Mouse (Mus musculus): Measurements from ENCODE around the gene Pou2af1. TPM values are rescaled to one million over a fixed set of nuclear protein-coding genes. Genes with fewer than 3 reads are reported as not detected.

Pou2af1 gene
- polyA plus RNA-seq, 1 experiment from 2014 or later, result 0.29 TPM

GRCm38 (mm10) chr9:51215311-51215710 is 1.8 kb downstream of the Pou2af1 start:
- no peak for ATAC-seq
- DNase-seq (ENCODE audit: low spot score), result no peak
- Histone ChIP-seq H3K4me1 (ENCODE audit: insufficient read depth, low read depth, low read length) (no peaks in the 10 kb centered on the region), H3K9me3 (ENCODE audit: low read length) (no peaks in the 10 kb centered on the region), H3K4me3 (ENCODE audit: low read depth, low read length) (no peak overlapping the region), H3K36me3 (ENCODE audit: insufficient read depth, low read length) (no peaks in the 10 kb centered on the region), H3K9ac (replicated peaks; ENCODE audit: low read depth) (no peak overlapping the region), H3K27ac (ENCODE audit: low read length) (no peak overlapping the region), H3K27me3 (replicated peaks; ENCODE audit: insufficient read depth, low read length) (no peaks in the 10 kb centered on the region), H3K4me2 (replicated peaks; ENCODE audit: low read depth, low read length) (no peak overlapping the region)
- TF ChIP-seq EP300 (IDR thresholded peaks at IDR 0.05), result no peak
- TF ChIP-seq CTCF (IDR thresholded peaks at IDR 0.05), result no peak
- 46% methylated on average over 4 of the region's 4 CpGs for WGBS

DNA sequence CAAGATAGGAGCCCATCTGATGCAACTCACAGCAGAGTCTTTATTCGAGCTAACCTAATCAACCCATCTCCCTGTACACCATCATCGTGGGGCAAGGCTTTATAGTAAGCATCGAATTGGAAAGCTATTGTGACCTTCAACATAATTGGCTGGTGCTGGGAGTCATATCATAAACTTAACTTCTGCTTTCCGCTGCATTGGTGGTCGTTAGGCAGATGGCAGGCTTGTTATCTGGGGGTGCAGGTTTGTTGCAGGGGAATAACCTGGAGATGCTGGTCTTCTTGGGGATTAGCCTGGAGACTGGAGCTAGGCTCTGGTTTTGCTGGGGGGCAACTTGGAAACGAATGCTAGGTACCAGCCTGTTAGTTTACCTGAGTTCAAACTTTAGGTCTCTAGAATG is 2.4 kb downstream of the Pou2af1 start:
- 80% methylated on average over 6 of the region's 6 CpGs for WGBS
- DNase-seq (ENCODE audit: low spot score), result no peak

DNA sequence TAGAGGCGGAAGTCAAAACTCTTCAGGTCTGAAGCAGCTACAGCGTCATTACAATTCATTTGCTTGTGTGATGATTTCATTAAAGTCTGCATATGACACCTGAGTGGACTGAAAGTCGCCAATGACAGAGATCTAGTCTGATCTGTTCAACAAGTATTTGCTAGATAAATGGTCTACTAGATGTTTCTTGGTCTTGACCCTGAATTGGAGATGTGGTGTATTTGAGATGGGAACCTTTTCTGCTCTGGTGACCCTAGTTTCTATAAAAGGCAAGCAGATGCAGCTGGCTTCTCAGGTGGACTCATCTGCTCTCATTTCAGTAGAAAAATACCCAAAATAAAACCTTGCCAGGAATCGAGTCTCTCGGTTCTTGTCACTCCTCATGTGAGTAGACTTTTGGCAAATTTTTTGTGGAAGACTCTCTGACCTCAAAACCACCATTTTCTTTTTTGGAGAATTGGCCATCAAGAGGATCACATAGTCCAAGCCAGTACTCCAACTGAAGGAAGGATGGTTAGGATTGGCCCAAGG is 12.2 kb downstream of the Pou2af1 start:
- no peak overlapping the region for H3K4me2 ChIP-seq (replicated peaks; ENCODE audit: low read depth, low read length)
- H3K9ac ChIP-seq (replicated peaks; ENCODE audit: low read depth), result no peak overlapping the region
- H3K27me3 ChIP-seq (replicated peaks; ENCODE audit: insufficient read depth, low read length), result no peaks in the 10 kb centered on the region
- WGBS, result 81% methylated on average over 5 of the region's 5 CpGs
- no peaks in the 10 kb centered on the region for H3K9me3 ChIP-seq (ENCODE audit: low read length)
- no peak overlapping the region for H3K27ac ChIP-seq (ENCODE audit: low read length)
- TF ChIP-seq EP300 (IDR thresholded peaks at IDR 0.05) (no peak), CTCF (IDR thresholded peaks at IDR 0.05) (no peak)
- no peaks in the 10 kb centered on the region for H3K4me1 ChIP-seq (ENCODE audit: insufficient read depth, low read depth, low read length)
- H3K4me3 ChIP-seq (ENCODE audit: low read depth, low read length), result no peak overlapping the region
- no peaks in the 10 kb centered on the region for H3K36me3 ChIP-seq (ENCODE audit: insufficient read depth, low read length)
- DNase-seq (ENCODE audit: low spot score), result no peak
- ATAC-seq, result no peak

More for the DNA sequence above, 2.4 kb downstream of the Pou2af1 start:
- no peaks in the 10 kb centered on the region for H3K36me3 ChIP-seq (ENCODE audit: insufficient read depth, low read length)
- no peak for ATAC-seq
- no peak overlapping the region for H3K9ac ChIP-seq (replicated peaks; ENCODE audit: low read depth)
- TF ChIP-seq EP300 (IDR thresholded peaks at IDR 0.05) (no peak), CTCF (IDR thresholded peaks at IDR 0.05) (no peak)
- no peak overlapping the region for H3K4me3 ChIP-seq (ENCODE audit: low read depth, low read length)
- H3K4me1 ChIP-seq (ENCODE audit: insufficient read depth, low read depth, low read length), result no peaks in the 10 kb centered on the region
- no peak overlapping the region for H3K4me2 ChIP-seq (replicated peaks; ENCODE audit: low read depth, low read length)
- no peaks in the 10 kb centered on the region for H3K27me3 ChIP-seq (replicated peaks; ENCODE audit: insufficient read depth, low read length)
- H3K27ac ChIP-seq (ENCODE audit: low read length), result no peak overlapping the region
- no peaks in the 10 kb centered on the region for H3K9me3 ChIP-seq (ENCODE audit: low read length)

DNA sequence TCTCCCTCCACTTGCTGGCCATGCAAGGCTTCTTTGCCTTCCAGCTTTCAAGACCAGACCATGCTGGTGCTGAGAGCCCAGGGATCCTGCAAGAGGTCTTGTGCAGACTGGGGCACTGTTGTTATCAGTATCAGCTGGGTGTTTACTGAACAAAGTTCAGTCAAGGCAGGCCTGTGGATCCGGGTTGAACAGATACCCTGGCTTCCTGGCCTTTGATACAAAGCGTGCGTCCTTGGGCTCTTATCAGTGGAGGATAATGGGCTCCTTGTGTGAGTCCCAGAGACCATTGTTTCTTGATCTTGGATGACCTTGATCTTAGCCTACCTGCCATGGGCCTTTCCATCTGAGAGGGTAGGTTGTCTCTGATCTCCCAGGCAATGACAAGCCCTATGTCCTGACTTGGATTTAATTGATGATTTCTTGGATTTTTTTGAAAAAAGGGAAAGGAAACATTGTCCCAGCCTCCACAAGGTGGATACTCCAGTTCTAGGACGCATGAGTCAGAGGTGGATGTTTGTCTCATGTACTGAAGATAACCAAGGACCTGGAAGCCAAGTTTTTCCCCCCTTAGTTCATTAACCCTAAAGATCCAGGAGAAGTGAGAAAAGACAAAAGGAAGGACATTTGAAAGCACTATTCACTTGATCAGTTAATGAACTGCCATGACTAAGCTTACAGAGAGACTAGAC is 17.3 kb downstream of the Pou2af1 start:
- ATAC-seq, result no peak

DNA sequence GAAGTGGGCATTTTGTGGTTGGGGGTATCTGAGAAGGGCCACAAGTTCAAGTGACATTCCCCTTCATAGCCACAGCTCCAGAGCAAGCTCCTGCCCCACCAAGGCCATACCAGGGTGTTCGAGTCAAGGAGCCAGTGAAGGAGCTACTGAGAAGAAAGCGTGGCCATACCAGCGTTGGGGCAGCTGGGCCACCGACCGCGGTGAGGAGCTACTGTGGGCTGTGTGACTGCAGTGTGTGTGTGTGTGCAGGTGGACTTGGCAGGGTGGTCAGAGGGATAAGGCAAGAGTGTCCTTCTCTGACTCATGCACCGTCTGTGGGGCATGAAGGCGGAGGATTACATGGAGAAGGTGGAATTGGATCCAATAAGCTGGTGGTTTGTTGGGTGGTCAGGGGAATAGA is 18.7 kb downstream of the Pou2af1 start:
- H3K4me2 ChIP-seq (replicated peaks; ENCODE audit: low read depth, low read length), result no peak overlapping the region
- TF ChIP-seq CTCF (IDR thresholded peaks at IDR 0.05) (no peak), EP300 (IDR thresholded peaks at IDR 0.05) (no peak)
- H3K27ac ChIP-seq (ENCODE audit: low read length), result no peak overlapping the region
- H3K9ac ChIP-seq (replicated peaks; ENCODE audit: low read depth), result no peak overlapping the region
- WGBS, result 92% methylated on average over 8 of the region's 8 CpGs
- H3K27me3 ChIP-seq (replicated peaks; ENCODE audit: insufficient read depth, low read length), result no peaks in the 10 kb centered on the region
- no peaks in the 10 kb centered on the region for H3K36me3 ChIP-seq (ENCODE audit: insufficient read depth, low read length)
- ATAC-seq, result no peak
- no peak for DNase-seq (ENCODE audit: low spot score)
- no peaks in the 10 kb centered on the region for H3K9me3 ChIP-seq (ENCODE audit: low read length)
- H3K4me3 ChIP-seq (ENCODE audit: low read depth, low read length), result no peak overlapping the region
- no peaks in the 10 kb centered on the region for H3K4me1 ChIP-seq (ENCODE audit: insufficient read depth, low read depth, low read length)

More for the DNA sequence above, 17.3 kb downstream of the Pou2af1 start:
- no peak overlapping the region for H3K27ac ChIP-seq (ENCODE audit: low read length)
- no peaks in the 10 kb centered on the region for H3K36me3 ChIP-seq (ENCODE audit: insufficient read depth, low read length)
- H3K9me3 ChIP-seq (ENCODE audit: low read length), result no peaks in the 10 kb centered on the region
- no peak overlapping the region for H3K4me3 ChIP-seq (ENCODE audit: low read depth, low read length)
- H3K27me3 ChIP-seq (replicated peaks; ENCODE audit: insufficient read depth, low read length), result no peaks in the 10 kb centered on the region
- WGBS, result 48% methylated on average over 4 of the region's 4 CpGs
- DNase-seq (ENCODE audit: low spot score), result no peak
- TF ChIP-seq CTCF (IDR thresholded peaks at IDR 0.05), result no peak
- H3K4me2 ChIP-seq (replicated peaks; ENCODE audit: low read depth, low read length), result no peak overlapping the region
- no peak overlapping the region for H3K9ac ChIP-seq (replicated peaks; ENCODE audit: low read depth)
- H3K4me1 ChIP-seq (ENCODE audit: insufficient read depth, low read depth, low read length), result no peaks in the 10 kb centered on the region

GRCm38 (mm10) chr9:51238741-51239385 is 25.4 kb downstream of the Pou2af1 start:
- no peak overlapping the region for H3K4me3 ChIP-seq (ENCODE audit: low read depth, low read length)

More at GRCm38 (mm10) chr9:51238741-51239385, 25.4 kb downstream of the Pou2af1 start:
- DNase-seq (ENCODE audit: low spot score) (peak; percentile 38), ATAC-seq (no peak)
- WGBS, result 40% methylated on average over 12 of the region's 12 CpGs
- H3K27me3 ChIP-seq (replicated peaks; ENCODE audit: insufficient read depth, low read length), result no peaks in the 10 kb centered on the region
- no peaks in the 10 kb centered on the region for H3K4me1 ChIP-seq (ENCODE audit: insufficient read depth, low read depth, low read length)
- TF ChIP-seq CTCF (IDR thresholded peaks at IDR 0.05) (no peak), EP300 (IDR thresholded peaks at IDR 0.05) (no peak)
- H3K9me3 ChIP-seq (ENCODE audit: low read length), result no peaks in the 10 kb centered on the region
- no peak overlapping the region for H3K9ac ChIP-seq (replicated peaks; ENCODE audit: low read depth)
- H3K27ac ChIP-seq (ENCODE audit: low read length), result no peak overlapping the region
- H3K36me3 ChIP-seq (ENCODE audit: insufficient read depth, low read length), result no peaks in the 10 kb centered on the region
- no peak overlapping the region for H3K4me2 ChIP-seq (replicated peaks; ENCODE audit: low read depth, low read length)
